Mouse (Mus musculus): ENCODE measurements around the gene Cnpy2.
"Not testable (repeated sequence)": the region's sequence is repeated elsewhere in the genome, so short reads cannot be mapped to it uniquely, and the experiment has no call there.

The Cnpy2 gene

GRCm38 (mm10) chr10:128322141-128323108, at the start of gene Cnpy2:
Gene Cnpy2 (plus strand): TSS chr10:128322459.
- peak; percentile 69 for DNase-seq (ENCODE audit: low spot score)

GRCm38 (mm10) chr10:128272819-128273439, 49.3 kb upstream of the Cnpy2 start:
- DNase-seq (ENCODE audit: low spot score) = not testable (repeated sequence)

- DNase-seq (ENCODE audit: low spot score) = not testable (repeated sequence)
Observed at GRCm38 (mm10) chr10:128275374-128275773, 46.9 kb upstream of the Cnpy2 start.

GRCm38 (mm10) chr10:128278158-128278557, 44.1 kb upstream of the Cnpy2 start:
- no peak for DNase-seq (ENCODE audit: low spot score)

GRCm38 (mm10) chr10:128280943-128281342, 41.3 kb upstream of the Cnpy2 start:
- no peak for DNase-seq (ENCODE audit: low spot score)

GRCm38 (mm10) chr10:128281682-128282081, 40.6 kb upstream of the Cnpy2 start:
- no peak for DNase-seq (ENCODE audit: low spot score)

- no peak for DNase-seq (ENCODE audit: low spot score)
Observed at GRCm38 (mm10) chr10:128282886-128283450, 39.3 kb upstream of the Cnpy2 start.

- DNase-seq (ENCODE audit: low spot score) = peak; percentile 48
Observed at GRCm38 (mm10) chr10:128283604-128284579, 38.4 kb upstream of the Cnpy2 start.

GRCm38 (mm10) chr10:128290594-128290993, 31.7 kb upstream of the Cnpy2 start:
- DNase-seq (ENCODE audit: low spot score) = not testable (repeated sequence)

- no peak for DNase-seq (ENCODE audit: low spot score)
Observed at GRCm38 (mm10) chr10:128296370-128297090, 25.7 kb upstream of the Cnpy2 start.

- no peak for DNase-seq (ENCODE audit: low spot score)
Observed at GRCm38 (mm10) chr10:128297221-128297620, 25.0 kb upstream of the Cnpy2 start.

GRCm38 (mm10) chr10:128297622-128298021, 24.6 kb upstream of the Cnpy2 start:
- no peak for DNase-seq (ENCODE audit: low spot score)

GRCm38 (mm10) chr10:128298243-128298642, 24.0 kb upstream of the Cnpy2 start:
- DNase-seq (ENCODE audit: low spot score) = no peak

- no peak for DNase-seq (ENCODE audit: low spot score)
Observed at GRCm38 (mm10) chr10:128298702-128299171, 23.5 kb upstream of the Cnpy2 start, which contains the start of gene Il23a. Gene Il23a (minus strand): TSS chr10:128298752.

GRCm38 (mm10) chr10:128302357-128302756, 19.9 kb upstream of the Cnpy2 start:
- DNase-seq (ENCODE audit: low spot score) = no peak

GRCm38 (mm10) chr10:128302785-128303125, 19.5 kb upstream of the Cnpy2 start:
- DNase-seq (ENCODE audit: low spot score) = no peak

- peak; percentile 99 for DNase-seq (ENCODE audit: low spot score)
Observed at GRCm38 (mm10) chr10:128303126-128304021, 18.9 kb upstream of the Cnpy2 start, which contains the start of gene Pan2. Gene Pan2 (plus strand): TSS chr10:128303335.

- DNase-seq (ENCODE audit: low spot score) = no peak
Observed at GRCm38 (mm10) chr10:128309654-128310053, 12.6 kb upstream of the Cnpy2 start.

GRCm38 (mm10) chr10:128310177-128310576, 12.1 kb upstream of the Cnpy2 start:
- no peak for DNase-seq (ENCODE audit: low spot score)

GRCm38 (mm10) chr10:128310902-128311301, 11.4 kb upstream of the Cnpy2 start:
- DNase-seq (ENCODE audit: low spot score) = no peak

Data from layer of hippocampus, adult 11-12 months (tissue).